In the genomic region with DNA sequence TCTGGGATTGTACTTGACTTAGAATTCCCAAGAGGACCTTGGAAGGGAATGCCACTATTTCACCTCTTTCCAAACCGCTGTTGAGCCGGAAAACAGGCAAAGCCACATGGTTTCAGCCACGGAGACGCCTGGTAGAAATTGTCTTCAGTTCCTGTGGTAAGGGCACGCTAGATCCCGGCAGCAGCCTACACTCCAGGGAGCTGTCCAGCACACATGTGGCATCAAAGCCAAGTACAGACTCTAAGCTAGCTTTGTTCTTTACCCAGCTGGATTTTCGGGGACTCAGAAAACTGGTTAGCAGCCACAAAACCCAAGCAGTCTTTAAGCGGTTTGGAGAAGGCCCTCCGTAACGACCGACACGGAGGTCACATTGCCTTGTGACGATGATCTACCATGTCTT, we compare ENCODE assay signal across 14 mouse cellular contexts.
DNase-seq lines count a peak whose midpoint lies in the region; ATAC-seq and TF ChIP-seq lines count a peak whose summit lies in the region.
"Had no signal": no experiment of that assay in that cellular context is flagged by ENCODE, and none has a peak within 500 bp of the region (broad histone marks: within the 10 kb centered on the region; RNA-seq: fewer than 3 reads in every experiment).

No protein-coding gene starts in this region.

- TF ChIP-seq POLR2A in myocyte (IDR thresholded peaks at IDR 0.05; ENCODE audit: insufficient read length, low read depth), result no peak

- no peak overlapping the region for H3ac ChIP-seq in myocyte (ENCODE audit: control insufficient read depth, insufficient read length)

- no peak overlapping the region for H3K4me3 ChIP-seq in heart, embryonic 12.5 days
- no peak overlapping the region for H3K4me3 ChIP-seq in embryonic facial prominence, embryonic 10.5 days
- no peak overlapping the region for H3K4me3 ChIP-seq in myocyte
- no peak overlapping the region for H3K4me3 ChIP-seq in forebrain, postnatal 0 days (ENCODE audit: low read depth, low read length)
- H3K4me3 ChIP-seq in hindbrain, embryonic 16.5 days (ENCODE audit: low read length), result no peak overlapping the region
- H3K4me3 ChIP-seq: embryonic facial prominence, embryonic 12.5 days; forebrain, embryonic 12.5 days had no signal

- peaks cover 26% of the 10 kb centered on the region for H3K4me1 ChIP-seq in heart, embryonic 12.5 days (replicated peaks)
- H3K4me1 ChIP-seq in embryonic facial prominence, embryonic 10.5 days, result peaks cover 25% of the 10 kb centered on the region
- peaks cover 2% of the 10 kb centered on the region; the same call in 1 of the 2 replicates for H3K4me1 ChIP-seq in forebrain, postnatal 0 days (ENCODE audit: insufficient read depth)
- H3K4me1 ChIP-seq in hindbrain, embryonic 16.5 days (ENCODE audit: control insufficient read depth, insufficient read depth, low read depth, low read length), result no peaks in the 10 kb centered on the region

- H3K27me3 ChIP-seq in heart, embryonic 12.5 days (replicated peaks), result no peaks in the 10 kb centered on the region; the same call in 1 of the 2 replicates
- 0 out of 2 replicates have a peak, but pooled peaks cover 4% of the 10 kb centered on the region for H3K27me3 ChIP-seq in embryonic facial prominence, embryonic 10.5 days (replicated peaks; ENCODE audit: low read depth, poor library complexity, severe bottlenecking)
- H3K27me3 ChIP-seq in myocyte (ENCODE audit: control insufficient read depth, insufficient read depth, insufficient read length), result no peaks in the 10 kb centered on the region
- H3K27me3 ChIP-seq in forebrain, postnatal 0 days (ENCODE audit: insufficient read depth, low read length), result no peaks in the 10 kb centered on the region
- no peaks in the 10 kb centered on the region for H3K27me3 ChIP-seq in hindbrain, embryonic 16.5 days (replicated peaks; ENCODE audit: control insufficient read depth, insufficient read depth, low read length)
- H3K27me3 ChIP-seq: embryonic facial prominence, embryonic 12.5 days had no signal

- peaks cover 2% of the 10 kb centered on the region; the same call in 1 of the 2 replicates for H3K9me3 ChIP-seq in heart, embryonic 12.5 days (replicated peaks)
- no peaks in the 10 kb centered on the region for H3K9me3 ChIP-seq in embryonic facial prominence, embryonic 10.5 days
- no peaks in the 10 kb centered on the region for H3K9me3 ChIP-seq in forebrain, postnatal 0 days (ENCODE audit: low read length)
- no peaks in the 10 kb centered on the region for H3K9me3 ChIP-seq in hindbrain, embryonic 16.5 days (ENCODE audit: control insufficient read depth, low read length)
- H3K9me3 ChIP-seq: embryonic facial prominence, embryonic 12.5 days; forebrain, embryonic 12.5 days had no signal

- H3K4me2 ChIP-seq in heart, embryonic 12.5 days, result no peak overlapping the region
- H3K4me2 ChIP-seq in myocyte (ENCODE audit: low read depth), result no peak overlapping the region
- no peak overlapping the region for H3K4me2 ChIP-seq in forebrain, postnatal 0 days (ENCODE audit: low read depth)
- H3K4me2 ChIP-seq in hindbrain, embryonic 16.5 days (ENCODE audit: low read length), result no peak overlapping the region
- H3K4me2 ChIP-seq: embryonic facial prominence, embryonic 12.5 days; forebrain, embryonic 12.5 days; liver, embryonic 11.5 days had no signal

- TF ChIP-seq CTCF in forebrain, postnatal 0 days (IDR thresholded peaks at IDR 0.05; ENCODE audit: low read depth), result no peak

- H3K9ac ChIP-seq in heart, embryonic 12.5 days, result no peak overlapping the region
- no peak overlapping the region for H3K9ac ChIP-seq in forebrain, postnatal 0 days
- H3K9ac ChIP-seq in hindbrain, embryonic 16.5 days (ENCODE audit: low read depth, low read length), result no peak overlapping the region
- H3K9ac ChIP-seq: embryonic facial prominence, embryonic 12.5 days; forebrain, embryonic 12.5 days had no signal

- no peaks in the 10 kb centered on the region for H3K36me3 ChIP-seq in heart, embryonic 12.5 days
- no peaks in the 10 kb centered on the region for H3K36me3 ChIP-seq in embryonic facial prominence, embryonic 10.5 days (replicated peaks)
- no peaks in the 10 kb centered on the region for H3K36me3 ChIP-seq in myocyte (ENCODE audit: control insufficient read depth, insufficient read depth)
- H3K36me3 ChIP-seq in forebrain, postnatal 0 days (ENCODE audit: insufficient read depth), result no peaks in the 10 kb centered on the region
- no peaks in the 10 kb centered on the region for H3K36me3 ChIP-seq in hindbrain, embryonic 16.5 days (ENCODE audit: control insufficient read depth, insufficient read depth, low read length)
- H3K36me3 ChIP-seq: embryonic facial prominence, embryonic 12.5 days; forebrain, embryonic 12.5 days had no signal

- peak; percentile 21 for DNase-seq in heart, postnatal 4 days
- peak; percentile 31 for DNase-seq in ovary, postnatal 36 days (ENCODE audit: low spot score)
- no peak for DNase-seq in ovary, postnatal 14 days (ENCODE audit: low spot score)
- DNase-seq in embryonic facial prominence, embryonic 10.5 days (ENCODE audit: low spot score), result peak; percentile 50
- DNase-seq in forebrain, postnatal 0 days, result no peak
- DNase-seq: cerebellum, adult 18-20 months; spleen, adult 18-20 months had no signal

- no peak for ATAC-seq in heart, embryonic 12.5 days (ENCODE audit: insufficient number of reproducible peaks, low FRiP score)
- no peak for ATAC-seq in forebrain, postnatal 0 days
- no peak for ATAC-seq in hindbrain, embryonic 16.5 days
- ATAC-seq: CD4-positive, CD25-positive, alpha-beta regulatory T cell, adult 4 months had no signal

- WGBS in heart, embryonic 12.5 days, result 67% methylated on average over 13 of the region's 13 CpGs
- 75% methylated on average over 13 of the region's 13 CpGs for WGBS in embryonic facial prominence, embryonic 10.5 days
- WGBS in forebrain, postnatal 0 days, result 89% methylated on average over 13 of the region's 13 CpGs
- WGBS in hindbrain, embryonic 16.5 days, result 85% methylated on average over 13 of the region's 13 CpGs

- H3K27ac ChIP-seq in heart, embryonic 12.5 days (ENCODE audit: poor library complexity, severe bottlenecking), result no peak overlapping the region
- H3K27ac ChIP-seq in embryonic facial prominence, embryonic 10.5 days (replicated peaks), result no peak overlapping the region
- H3K27ac ChIP-seq in forebrain, postnatal 0 days (ENCODE audit: low read depth, low read length), result no peak overlapping the region
- no peak overlapping the region for H3K27ac ChIP-seq in hindbrain, embryonic 16.5 days (ENCODE audit: low read depth, low read length)
- H3K27ac ChIP-seq: embryonic facial prominence, embryonic 12.5 days; forebrain, embryonic 12.5 days had no signal

- no peaks in the 10 kb centered on the region for H3K79me2 ChIP-seq in myocyte (ENCODE audit: control insufficient read depth, insufficient read depth)

TF ChIP-seq in myocyte, 11 proteins besides CTCF, POLR2A, EP300 and RAD21:
- no peak for TF ChIP-seq CEBPB (IDR thresholded peaks at IDR 0.05; ENCODE audit: insufficient read depth, poor library complexity, severe bottlenecking)
- TF ChIP-seq E2F4 (IDR thresholded peaks at IDR 0.05; ENCODE audit: insufficient read depth), result no peak
- no peak for TF ChIP-seq TCF12 (IDR thresholded peaks at IDR 0.05; ENCODE audit: insufficient read depth, poor library complexity, severe bottlenecking)
- TF ChIP-seq TCF3 (IDR thresholded peaks at IDR 0.05; ENCODE audit: insufficient read length, low read depth), result no peak
- peak; percentile 58 for TF ChIP-seq REST (IDR thresholded peaks at IDR 0.05; ENCODE audit: insufficient read depth, insufficient read length)
- no peak for TF ChIP-seq SRF (IDR thresholded peaks at IDR 0.05; ENCODE audit: control insufficient read depth, insufficient read length, low read depth)
- TF ChIP-seq MYOD1 (IDR thresholded peaks at IDR 0.05; ENCODE audit: control insufficient read depth in 1 of 3, insufficient read length in 2 of 3, low read depth in 2 of 3), result no peak

Comparison
In these comparisons a context has a peak if more than half of its experiments do, and no peak if none do; other contexts are left out.
1. DNase-seq: peak in heart, postnatal 4 days (single experiment), ovary, postnatal 36 days (single experiment) and embryonic facial prominence, embryonic 10.5 days (single experiment); none in ovary, postnatal 14 days (single experiment) and forebrain, postnatal 0 days (single experiment).